Mouse (Mus musculus): Measurements from ENCODE around the gene Nfyb. TPM values are rescaled to one million over a fixed set of nuclear protein-coding genes. Genes with fewer than 3 reads are reported as not detected.
A peak's percentile ranks its signal among the peaks of the same experiment; 100 is the strongest.

The Nfyb gene
- total RNA-seq, 1 experiment from 2014 or later, result 20.3 TPM

DNA sequence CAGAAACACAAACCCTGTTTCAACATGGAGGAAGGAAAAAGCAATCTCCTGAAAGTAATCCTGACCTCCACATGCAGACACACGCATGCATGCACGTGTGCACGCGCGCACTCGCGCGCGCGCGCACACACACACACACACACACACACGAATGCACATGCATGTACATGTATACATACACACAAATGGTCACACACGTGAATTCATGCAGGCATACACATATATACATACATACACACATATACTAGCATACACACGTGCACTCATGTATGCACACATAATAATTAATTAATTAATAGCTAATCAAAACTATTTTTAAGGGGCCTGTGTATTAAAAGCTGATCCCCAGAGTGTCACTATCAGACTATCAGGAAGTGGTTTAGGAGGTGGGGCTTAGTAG, 15.9 kb upstream of the Nfyb start:
- no peak for DNase-seq

DNA sequence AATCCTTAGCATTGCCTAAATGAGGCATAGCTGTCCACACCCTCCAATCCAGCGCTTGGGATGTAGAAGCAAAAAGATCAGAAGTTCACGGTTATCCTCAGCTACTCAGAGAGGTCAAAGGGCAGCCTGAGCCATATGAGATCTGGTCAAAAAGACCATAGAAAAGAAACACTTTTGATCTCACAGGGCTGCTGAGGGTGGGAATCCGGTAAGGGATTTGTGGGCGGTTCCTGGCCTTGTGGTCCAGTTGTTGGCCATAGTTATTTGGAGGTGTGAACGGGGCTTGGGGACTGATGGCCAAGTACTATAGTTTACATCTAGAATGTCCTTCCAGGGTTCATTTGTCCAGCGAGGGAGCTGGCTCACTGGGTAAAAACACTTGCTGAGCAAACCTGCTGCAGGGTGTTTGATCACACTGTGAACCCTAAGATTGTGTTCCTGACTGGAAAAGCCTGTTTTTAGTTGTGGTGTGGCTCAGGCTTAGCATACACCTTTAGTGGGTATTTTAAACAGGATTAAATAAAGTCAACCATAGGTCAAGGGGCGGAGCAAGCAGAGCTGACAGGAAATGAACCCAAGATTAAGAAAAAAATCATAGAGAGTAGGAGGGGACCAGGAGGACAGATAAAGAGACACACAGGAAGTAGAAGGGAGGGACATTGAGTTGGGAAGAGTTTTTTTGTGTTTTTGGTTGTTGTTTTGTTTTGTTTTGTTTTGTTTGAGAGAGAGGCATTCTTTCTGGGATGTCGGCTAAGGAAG, 15.0 kb upstream of the Nfyb start:
- no peak for DNase-seq

GRCm38 (mm10) chr10:82777886-82778285, 13.9 kb upstream of the Nfyb start:
- DNase-seq, result no peak

DNA sequence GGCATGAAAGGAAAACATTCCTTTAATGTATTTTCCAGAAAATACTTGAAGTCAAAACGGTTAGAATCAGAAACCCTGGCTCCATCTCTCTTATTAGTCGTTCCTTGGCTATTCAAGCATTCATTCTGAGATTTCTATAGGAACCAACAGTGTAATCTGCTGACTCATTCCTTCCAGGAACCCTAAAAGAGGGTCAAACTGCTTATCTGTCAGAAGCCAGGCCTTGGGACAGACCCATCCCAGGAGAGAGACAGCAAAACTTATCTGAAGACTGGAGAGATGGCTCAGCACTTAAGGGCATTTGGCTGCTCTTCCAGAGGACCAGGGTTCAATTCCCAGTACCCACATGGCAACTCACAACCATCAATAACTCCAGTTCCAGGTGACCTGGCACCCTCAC, 13.1 kb upstream of the Nfyb start:
- DNase-seq, result no peak

GRCm38 (mm10) chr10:82774841-82775240, 10.9 kb upstream of the Nfyb start:
- no peak for DNase-seq

DNA sequence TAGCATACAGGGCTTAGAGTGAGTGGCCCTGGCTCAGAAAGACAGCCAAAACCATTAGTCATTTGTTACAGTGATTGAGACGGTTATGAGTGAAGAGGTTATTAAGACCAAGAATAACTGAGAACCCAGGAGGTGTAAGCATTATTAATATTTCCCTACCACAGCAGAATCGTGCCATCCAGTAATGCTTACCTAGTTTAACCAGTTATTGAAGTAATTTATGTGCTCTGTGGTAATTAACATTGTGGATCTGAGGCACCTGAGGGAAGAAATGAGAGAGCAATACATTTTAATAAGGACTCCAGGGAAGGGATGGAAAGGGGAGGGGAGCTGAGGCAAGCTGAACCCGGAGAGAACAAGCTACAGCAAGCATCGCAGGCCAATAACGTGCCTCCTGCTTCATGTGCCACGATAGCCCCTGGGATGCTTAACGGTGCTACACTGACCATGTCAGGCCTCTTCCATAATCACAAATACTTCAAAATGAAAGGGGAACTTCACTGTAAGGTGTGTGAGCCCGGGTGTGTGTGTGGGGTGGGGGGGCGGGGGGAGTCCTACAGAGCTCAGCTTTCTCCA, 7.7 kb upstream of the Nfyb start:
- DNase-seq, result no peak

GRCm38 (mm10) chr10:82770713-82771112, 6.8 kb upstream of the Nfyb start:
- DNase-seq, result no peak

GRCm38 (mm10) chr10:82768901-82769300, 5.0 kb upstream of the Nfyb start:
- DNase-seq, result no peak

DNA sequence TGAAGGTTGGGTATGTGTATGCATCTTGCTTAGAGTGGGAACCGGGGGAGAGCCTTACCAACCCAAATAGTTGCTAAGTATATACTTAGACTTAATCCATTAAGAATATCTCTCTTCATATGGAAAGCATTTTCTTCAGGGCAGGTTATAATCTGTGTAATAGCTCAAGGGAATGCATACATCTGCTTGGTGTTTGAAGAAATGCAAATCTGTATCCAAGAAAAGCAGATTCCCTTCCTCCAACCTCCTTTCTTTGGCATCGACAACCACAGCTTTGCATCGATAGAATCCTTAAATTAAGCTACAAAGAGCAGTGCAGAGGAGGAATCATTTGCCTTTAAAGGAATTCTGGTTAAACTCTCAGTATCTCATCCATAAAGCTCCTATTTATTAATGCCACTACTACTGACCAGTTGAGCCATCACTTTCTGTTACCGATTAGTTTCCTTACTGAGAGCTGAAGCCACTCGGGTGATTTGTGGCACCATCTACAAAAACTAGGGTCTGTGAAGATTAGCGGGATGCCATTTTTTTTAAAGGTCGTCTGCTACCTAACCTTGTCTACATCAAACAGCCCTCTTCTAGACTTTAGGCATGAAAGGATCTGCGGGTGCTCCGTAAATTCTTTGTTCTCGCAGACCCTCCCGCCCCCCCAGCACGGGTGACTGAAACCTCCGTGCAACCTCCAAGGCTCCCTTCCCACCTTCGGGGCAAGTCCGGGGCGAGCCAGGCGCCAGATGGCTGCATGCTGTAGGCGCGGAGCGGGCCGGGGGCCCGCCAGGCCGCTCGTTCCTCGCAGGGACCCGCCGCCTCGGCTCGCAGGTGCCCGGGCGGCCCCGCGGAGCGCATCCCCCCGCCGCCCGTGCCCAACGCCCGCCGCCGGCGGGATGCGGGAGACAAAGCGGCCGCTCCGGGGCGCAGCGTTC, 925 bp downstream of the Nfyb start:
- DNase-seq, result peak; percentile 66

DNA sequence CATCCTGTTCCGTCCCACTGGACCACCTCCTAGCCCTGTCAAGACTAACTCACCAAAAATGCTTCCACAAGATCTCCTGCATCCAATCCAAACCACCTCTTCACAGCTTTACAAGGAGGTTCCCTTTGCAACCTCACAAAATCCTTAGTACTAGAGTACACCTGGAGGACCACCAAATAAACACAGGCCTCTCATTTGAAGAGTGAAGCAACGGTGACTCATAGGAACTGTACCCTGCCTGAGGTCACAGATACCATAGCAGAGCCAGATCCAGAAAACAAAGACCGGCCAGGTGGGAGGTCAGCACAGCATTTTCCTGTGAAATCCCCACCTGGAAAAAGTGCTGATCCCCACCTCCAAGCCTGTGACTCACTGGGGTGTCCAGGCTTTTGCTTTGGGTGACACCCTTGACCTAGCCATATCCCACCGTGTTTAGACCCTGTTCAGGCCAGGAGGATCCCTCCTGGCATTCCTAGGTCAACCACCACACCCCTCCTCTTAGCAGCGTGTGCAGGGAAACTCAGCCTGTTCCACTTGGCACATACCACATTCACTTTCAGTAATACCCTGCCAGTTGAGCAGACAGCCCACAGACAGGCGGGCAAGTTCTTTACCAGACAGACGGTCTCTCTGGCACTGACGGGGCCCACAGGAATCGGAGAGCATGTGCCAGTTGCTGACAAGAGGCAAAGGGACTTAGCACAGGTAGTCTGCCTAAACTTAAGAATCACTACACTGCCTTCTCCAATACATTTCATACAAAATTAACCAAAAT, 2.7 kb downstream of the Nfyb start:
- no peak for DNase-seq

DNA sequence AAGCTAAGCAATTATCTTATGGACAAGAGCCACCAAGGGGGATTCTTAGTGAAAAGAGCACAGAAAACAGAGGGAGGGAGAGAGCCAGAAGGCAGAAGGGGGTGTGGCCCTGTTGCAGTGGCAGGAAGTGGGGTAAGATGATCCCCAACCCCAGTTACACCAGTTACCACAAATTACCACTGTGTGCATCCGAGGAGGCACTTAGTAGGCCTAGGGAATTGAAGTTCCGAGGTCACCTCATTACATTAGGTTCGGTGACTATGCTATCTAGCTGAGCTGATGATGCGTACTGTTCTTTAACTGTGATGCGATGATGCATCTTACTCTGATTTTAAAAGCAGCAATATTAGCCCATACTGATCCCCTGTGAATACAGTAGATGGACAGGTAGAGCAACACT, 4.2 kb downstream of the Nfyb start:
- DNase-seq, result no peak

DNA sequence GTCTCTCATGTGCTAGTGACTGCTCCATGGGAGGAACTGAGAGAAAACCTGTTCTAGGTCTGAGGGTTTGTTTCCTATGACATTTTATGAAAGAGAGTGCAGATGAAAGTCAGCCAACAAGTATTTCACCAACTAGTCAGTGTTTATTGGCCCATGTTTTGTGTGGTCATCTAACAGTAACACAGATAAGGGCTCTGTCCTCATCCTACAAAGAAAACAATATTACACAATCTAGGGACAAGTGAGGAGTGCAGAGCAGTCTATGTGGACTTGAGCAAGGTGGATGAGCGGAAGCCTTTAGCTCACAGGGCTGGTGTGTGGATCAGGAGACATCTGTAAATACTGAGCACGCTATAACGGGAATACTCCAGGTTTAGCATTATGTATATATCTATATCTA, 5.1 kb downstream of the Nfyb start:
- no peak for DNase-seq

DNA sequence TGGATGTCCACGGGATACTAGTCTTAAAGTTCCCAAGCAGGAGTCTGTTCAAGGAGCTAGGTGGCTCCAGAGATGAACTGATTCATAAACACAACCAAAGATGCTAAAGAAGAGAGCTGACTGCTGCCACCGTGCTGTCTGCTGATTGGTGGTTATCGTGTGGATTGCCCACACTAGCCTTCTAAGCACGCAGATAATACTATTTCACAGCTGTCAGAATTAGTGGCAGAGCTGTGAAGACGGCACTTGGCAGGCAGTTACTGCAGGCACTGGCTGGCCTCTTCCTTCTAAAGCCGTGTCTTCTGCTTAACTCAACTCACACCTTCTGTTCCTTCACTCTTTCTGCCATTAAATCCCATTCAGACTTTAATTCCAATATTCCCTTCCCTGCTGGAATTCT, 5.6 kb downstream of the Nfyb start:
- DNase-seq, result no peak

DNA sequence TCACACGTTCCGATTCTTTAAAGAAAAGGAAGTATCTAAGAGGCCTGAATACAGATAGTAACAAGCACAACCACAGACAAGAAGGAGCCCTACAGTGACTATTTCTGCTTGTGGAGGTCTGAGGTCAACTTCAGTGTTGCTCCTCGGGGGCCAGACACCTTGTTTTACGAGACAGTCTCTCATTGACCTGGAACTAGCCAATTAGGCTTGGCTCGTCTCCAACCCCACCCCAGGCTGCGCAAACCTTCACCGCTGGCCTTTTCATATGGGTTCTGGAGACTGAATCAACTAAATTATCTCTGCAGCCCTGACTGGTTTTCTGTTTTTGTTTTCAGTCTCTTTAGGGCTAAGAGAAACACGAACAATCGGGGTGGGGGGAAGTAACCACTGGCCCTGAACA, 6.6 kb downstream of the Nfyb start:
- DNase-seq, result no peak

- DNase-seq, result no peak
Measured at GRCm38 (mm10) chr10:82756466-82756865, 7.5 kb downstream of the Nfyb start.

GRCm38 (mm10) chr10:82755213-82755890, 8.6 kb downstream of the Nfyb start:
- no peak for DNase-seq

GRCm38 (mm10) chr10:82754642-82755041, 9.3 kb downstream of the Nfyb start:
- no peak for DNase-seq

DNA sequence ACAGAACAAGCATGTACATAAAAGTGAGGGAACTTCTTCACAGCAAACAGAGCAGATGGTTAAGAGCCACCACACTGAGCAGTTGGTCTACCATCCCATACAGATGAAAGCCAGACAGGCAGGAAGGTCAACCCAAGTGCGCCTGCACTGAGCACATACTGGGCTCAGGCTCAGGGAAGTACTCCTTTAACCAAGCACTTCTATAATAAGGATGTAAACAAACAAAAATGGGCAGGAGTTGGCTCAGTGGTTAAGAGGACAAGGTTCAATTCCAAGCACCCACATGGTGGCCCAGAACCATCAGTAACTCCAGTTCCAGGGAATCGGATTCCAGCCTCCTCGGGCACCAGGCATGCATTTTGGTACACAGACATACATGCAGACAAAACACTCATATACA, 11.0 kb downstream of the Nfyb start:
- DNase-seq, result no peak

GRCm38 (mm10) chr10:82750778-82751177, 13.2 kb downstream of the Nfyb start:
- DNase-seq, result no peak

DNA sequence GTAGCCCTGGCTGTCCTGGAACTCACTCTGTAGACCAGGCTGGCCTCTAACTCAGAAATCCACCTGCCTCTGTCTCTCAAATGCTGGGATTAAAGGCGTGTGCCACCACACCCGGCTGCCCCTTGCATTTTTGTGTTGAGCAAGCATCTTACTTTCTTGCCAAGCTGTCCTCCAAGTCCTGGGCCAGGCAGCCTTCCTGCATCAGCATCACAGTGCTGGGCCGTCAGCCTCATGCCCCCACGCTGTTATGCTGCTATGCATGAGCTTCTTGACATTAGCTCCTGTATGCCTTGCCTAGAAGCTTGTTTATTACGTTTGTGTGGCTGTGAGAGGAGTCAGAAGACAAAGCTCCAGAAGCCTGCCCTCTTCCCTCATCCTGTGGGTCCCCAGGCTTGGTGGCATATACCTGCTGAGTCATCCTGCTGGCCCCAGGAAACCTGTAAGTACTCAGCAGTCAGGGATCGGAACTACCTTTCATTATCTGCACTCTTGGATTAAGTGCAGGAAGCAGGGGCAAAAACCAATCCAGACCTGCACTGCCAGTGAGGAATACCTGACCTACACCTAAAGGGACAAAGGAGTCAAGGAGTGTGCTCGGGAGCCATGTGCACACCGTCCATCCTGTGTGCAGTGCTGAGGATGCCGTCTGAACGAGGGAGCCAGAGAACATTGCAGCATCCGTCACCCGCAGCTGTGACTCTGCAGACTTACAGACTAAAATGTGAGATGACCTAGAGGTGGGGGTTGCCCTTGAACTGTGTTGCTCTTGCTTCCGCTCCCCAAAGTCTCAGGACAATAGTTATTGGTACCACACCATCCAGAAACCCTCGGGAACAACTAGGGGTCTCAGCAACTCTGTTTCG, 16.7 kb downstream of the Nfyb start:
- DNase-seq, result no peak

DNA sequence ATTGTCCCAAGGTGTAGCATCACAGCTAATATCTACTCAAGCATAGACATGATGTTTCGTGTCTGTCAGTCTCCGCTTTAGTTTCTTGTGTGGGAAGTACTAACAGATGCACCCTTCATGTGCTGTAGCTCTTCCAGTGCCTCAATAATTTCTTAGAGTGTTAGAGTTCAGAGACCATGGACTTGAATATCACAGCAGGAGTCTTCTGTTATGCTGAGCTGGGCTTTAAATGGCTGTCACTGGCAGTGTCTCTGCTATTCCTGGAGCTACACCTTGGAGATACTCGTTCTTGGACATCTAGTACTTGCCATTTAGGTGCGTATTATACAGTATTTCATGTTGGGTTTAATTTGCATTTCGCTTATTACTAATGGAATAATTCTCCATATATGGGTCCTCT, 18.6 kb downstream of the Nfyb start:
- no peak for DNase-seq
